Mouse (Mus musculus): Measurements from ENCODE around the gene Dthd1. TPM values are rescaled to one million over a fixed set of nuclear protein-coding genes. Genes with fewer than 3 reads are reported as not detected.

Dthd1 gene
- polyA plus RNA-seq, 1 experiment, result not detected

DNA sequence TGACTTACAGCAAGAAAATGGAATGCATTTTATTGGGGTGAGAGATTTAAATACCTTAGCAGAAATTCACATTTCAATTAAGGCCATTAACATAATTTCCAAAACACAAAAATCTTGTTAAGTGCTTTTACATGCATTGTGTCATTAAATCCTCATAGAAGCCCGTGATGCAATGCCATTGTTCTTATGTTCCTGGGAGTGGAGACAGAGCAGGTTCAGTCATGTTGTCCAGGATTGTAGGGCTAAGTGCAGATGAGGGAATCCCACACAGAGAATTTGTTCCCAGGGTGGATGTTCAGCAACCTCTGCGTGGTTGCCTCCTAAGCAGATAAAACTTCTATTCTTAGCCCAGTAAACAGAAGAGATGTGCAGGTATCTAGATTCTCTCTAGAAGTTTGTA lies 37.7 kb downstream of the Dthd1 start:
- Histone ChIP-seq H3K4me3 (ENCODE audit: insufficient read depth, low read depth, low read length) (no peak overlapping the region), H3K4me1 (ENCODE audit: control insufficient read depth, insufficient read depth, low read length) (no peaks in the 10 kb centered on the region), H3K27ac (ENCODE audit: insufficient read depth, low read depth, low read length) (no peak overlapping the region)
- WGBS, result 79% methylated on average over 2 of the region's 2 CpGs
- TF ChIP-seq POLR2A (IDR thresholded peaks at IDR 0.05; ENCODE audit: insufficient read depth, low read depth, low read length) (no peak), CTCF (IDR thresholded peaks at IDR 0.05; ENCODE audit: insufficient read depth, low read depth, low read length) (no peak)

DNA sequence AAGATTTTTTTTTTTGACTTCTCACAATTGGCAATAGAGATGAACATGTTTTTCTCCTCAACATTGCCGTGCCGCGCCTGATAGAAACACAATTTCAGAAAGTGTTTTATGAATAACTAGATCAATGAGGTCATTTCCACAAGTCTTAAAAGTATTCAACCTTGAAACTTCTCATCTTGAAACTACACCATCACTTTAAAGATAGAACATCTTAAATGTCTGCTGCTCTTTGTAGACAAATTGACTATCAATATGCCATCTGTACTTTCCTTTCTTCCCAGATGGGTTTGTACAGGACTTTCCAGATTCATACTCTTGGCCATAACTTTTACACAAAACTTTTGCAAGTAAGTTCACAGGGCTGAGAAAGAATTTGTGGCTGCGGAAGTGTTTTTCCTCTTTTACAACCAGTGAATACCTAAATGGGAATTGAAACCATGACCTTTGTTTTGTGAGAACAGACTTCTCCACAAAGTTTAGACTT lies 40.8 kb downstream of the Dthd1 start:
- TF ChIP-seq POLR2A (IDR thresholded peaks at IDR 0.05; ENCODE audit: insufficient read depth, low read depth, low read length) (no peak), CTCF (IDR thresholded peaks at IDR 0.05; ENCODE audit: insufficient read depth, low read depth, low read length) (no peak)
- Histone ChIP-seq H3K4me1 (ENCODE audit: control insufficient read depth, insufficient read depth, low read length) (no peaks in the 10 kb centered on the region), H3K4me3 (ENCODE audit: insufficient read depth, low read depth, low read length) (no peak overlapping the region), H3K27ac (ENCODE audit: insufficient read depth, low read depth, low read length) (no peak overlapping the region)
- WGBS, result 85% methylated on average over 4 of the region's 4 CpGs

DNA sequence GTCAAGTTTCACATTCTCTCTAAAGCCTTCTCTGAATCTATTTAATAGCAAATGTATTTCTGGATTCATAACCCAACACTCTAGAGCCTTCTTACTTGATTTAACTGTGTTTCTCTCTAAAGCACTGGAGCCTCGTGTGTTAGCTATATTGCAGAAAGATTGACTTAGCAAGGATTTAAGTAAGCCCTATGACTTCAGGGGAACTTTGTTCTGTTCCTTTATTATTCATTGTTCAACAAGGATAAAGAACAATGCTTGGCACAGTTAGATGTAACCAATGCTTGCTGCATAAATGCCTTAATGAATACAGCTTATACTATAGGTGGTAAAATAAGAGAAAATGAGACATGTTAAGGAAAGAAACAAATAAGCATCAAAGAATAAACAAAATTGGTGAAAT lies 43.9 kb downstream of the Dthd1 start:
- Histone ChIP-seq H3K4me3 (ENCODE audit: insufficient read depth, low read depth, low read length) (no peak overlapping the region), H3K27ac (ENCODE audit: insufficient read depth, low read depth, low read length) (no peak overlapping the region), H3K4me1 (ENCODE audit: control insufficient read depth, insufficient read depth, low read length) (no peaks in the 10 kb centered on the region)
- no peak for TF ChIP-seq CTCF (IDR thresholded peaks at IDR 0.05; ENCODE audit: insufficient read depth, low read depth, low read length)
- no peak for TF ChIP-seq POLR2A (IDR thresholded peaks at IDR 0.05; ENCODE audit: insufficient read depth, low read depth, low read length)
- 88% methylated on average over 1 of the region's 1 CpGs for WGBS

DNA sequence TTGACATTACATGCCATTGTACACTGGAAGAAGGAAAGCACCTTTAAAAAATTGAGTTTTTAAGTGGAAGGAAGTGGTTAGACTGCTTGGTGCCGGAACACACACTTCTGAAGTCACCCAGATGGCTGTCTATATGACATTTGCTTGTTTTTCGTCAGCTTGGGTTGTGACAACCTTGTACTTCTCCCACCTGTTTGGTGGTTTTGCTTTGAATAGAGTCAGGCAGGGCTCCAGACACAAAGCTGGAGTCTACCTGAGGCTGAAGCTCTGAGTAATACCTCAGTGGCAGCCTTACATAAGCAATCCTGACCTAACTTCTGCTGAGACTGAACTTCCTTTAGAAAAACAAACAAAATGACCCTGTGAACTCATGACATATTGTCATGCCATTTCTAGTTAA lies 44.7 kb downstream of the Dthd1 start:
- no peak overlapping the region for H3K4me3 ChIP-seq (ENCODE audit: insufficient read depth, low read depth, low read length)
- 88% methylated on average over 2 of the region's 2 CpGs for WGBS
- TF ChIP-seq POLR2A (IDR thresholded peaks at IDR 0.05; ENCODE audit: insufficient read depth, low read depth, low read length) (no peak), CTCF (IDR thresholded peaks at IDR 0.05; ENCODE audit: insufficient read depth, low read depth, low read length) (no peak)
- H3K27ac ChIP-seq (ENCODE audit: insufficient read depth, low read depth, low read length), result no peak overlapping the region
- H3K4me1 ChIP-seq (ENCODE audit: control insufficient read depth, insufficient read depth, low read length), result no peaks in the 10 kb centered on the region

DNA sequence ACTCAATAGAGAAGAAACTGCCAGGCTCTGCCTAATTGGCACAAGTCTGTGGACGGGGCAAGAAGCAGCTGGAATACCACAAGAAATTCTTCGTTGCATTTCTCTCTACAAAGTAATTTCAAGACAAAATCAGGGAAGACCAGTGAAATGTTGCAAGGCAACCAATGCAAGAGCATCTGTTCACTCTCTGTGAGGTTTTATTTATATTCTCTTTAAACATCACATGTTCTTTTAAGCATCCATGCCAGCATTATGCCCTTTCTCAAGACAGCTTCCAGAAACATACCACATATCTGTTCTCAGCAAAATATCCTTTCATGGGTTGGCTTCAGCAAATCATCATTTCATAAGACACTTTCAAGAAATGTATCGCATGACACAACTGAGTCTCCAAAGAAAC lies 50.7 kb downstream of the Dthd1 start:
- Histone ChIP-seq H3K4me3 (ENCODE audit: insufficient read depth, low read depth, low read length) (no peak overlapping the region), H3K4me1 (ENCODE audit: control insufficient read depth, insufficient read depth, low read length) (no peaks in the 10 kb centered on the region), H3K27ac (ENCODE audit: insufficient read depth, low read depth, low read length) (no peak overlapping the region)
- 81% methylated on average over 3 of the region's 3 CpGs for WGBS
- TF ChIP-seq POLR2A (IDR thresholded peaks at IDR 0.05; ENCODE audit: insufficient read depth, low read depth, low read length) (no peak), CTCF (IDR thresholded peaks at IDR 0.05; ENCODE audit: insufficient read depth, low read depth, low read length) (no peak)

DNA sequence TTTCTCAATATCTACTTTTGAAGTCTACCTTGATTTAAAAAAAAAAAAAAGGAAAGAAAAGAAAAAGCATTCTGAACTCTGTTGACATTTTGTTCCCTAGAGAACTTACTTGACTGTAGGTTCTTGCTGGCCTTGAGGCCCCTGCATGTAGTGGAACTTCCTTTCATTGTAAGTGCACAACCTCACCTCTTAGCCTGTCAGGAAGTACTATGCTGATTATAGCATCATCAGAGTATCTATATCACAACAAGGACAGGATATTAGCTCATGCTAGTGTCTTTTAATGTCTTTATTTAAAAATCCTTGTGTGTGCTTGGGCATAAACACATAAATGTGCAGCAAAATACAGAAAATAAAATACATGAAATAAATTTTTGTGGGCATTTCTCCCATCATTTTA lies 53.4 kb downstream of the Dthd1 start:
- TF ChIP-seq POLR2A (IDR thresholded peaks at IDR 0.05; ENCODE audit: insufficient read depth, low read depth, low read length) (no peak), CTCF (IDR thresholded peaks at IDR 0.05; ENCODE audit: insufficient read depth, low read depth, low read length) (no peak)
- no peak overlapping the region for H3K27ac ChIP-seq (ENCODE audit: insufficient read depth, low read depth, low read length)
- H3K4me3 ChIP-seq (ENCODE audit: insufficient read depth, low read depth, low read length), result no peak overlapping the region
- H3K4me1 ChIP-seq (ENCODE audit: control insufficient read depth, insufficient read depth, low read length), result no peaks in the 10 kb centered on the region

DNA sequence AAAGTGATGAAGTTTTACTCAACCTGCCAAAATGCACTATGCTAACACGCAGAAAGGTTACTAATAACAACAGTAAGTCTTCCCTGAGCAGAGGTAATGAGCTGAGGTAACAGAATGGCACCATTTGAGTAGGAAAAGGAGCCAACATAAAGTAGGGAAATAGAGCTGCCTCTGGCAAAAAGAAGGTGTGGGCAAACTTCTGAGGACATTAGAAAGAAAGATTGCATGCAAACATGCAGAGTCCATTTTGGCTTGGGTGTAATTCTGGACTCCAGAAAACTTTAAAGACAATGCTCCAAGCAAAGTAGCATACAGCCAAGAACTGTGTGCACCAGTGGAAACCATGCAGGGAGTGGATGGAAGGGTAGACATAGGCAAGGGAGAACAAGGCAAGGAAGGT lies 65.9 kb downstream of the Dthd1 start:
- WGBS, result 65% methylated on average over 1 of the region's 1 CpGs
- no peak overlapping the region for H3K4me3 ChIP-seq (ENCODE audit: insufficient read depth, low read depth, low read length)
- TF ChIP-seq POLR2A (IDR thresholded peaks at IDR 0.05; ENCODE audit: insufficient read depth, low read depth, low read length) (no peak), CTCF (IDR thresholded peaks at IDR 0.05; ENCODE audit: insufficient read depth, low read depth, low read length) (no peak)
- H3K4me1 ChIP-seq (ENCODE audit: control insufficient read depth, insufficient read depth, low read length), result 0 out of 2 replicates have a peak, but pooled peaks cover 2% of the 10 kb centered on the region
- H3K27ac ChIP-seq (ENCODE audit: insufficient read depth, low read depth, low read length), result no peak overlapping the region

DNA sequence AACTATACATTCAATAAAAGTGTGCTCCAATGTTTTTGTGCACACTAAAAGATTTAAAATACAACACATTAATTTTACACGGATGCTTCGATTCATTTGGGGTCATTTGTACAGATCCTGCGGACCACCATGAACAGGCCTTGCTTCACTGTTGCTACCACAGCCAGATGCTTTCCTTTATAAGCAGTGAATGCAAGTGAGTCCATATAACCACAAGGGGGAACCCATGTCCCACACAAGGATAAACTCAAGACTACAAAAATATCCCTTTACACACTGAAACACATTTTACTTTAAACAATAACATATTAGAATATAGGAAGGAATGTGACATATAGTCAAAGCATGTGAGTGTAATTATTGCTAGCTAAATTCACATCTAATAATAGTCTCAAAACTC lies 81.7 kb downstream of the Dthd1 start:
- no peaks in the 10 kb centered on the region for H3K4me1 ChIP-seq (ENCODE audit: control insufficient read depth, insufficient read depth, low read length)
- 62% methylated on average over 3 of the region's 3 CpGs for WGBS
- H3K27ac ChIP-seq (ENCODE audit: insufficient read depth, low read depth, low read length), result no peak overlapping the region
- TF ChIP-seq POLR2A (IDR thresholded peaks at IDR 0.05; ENCODE audit: insufficient read depth, low read depth, low read length), result no peak
- no peak for TF ChIP-seq CTCF (IDR thresholded peaks at IDR 0.05; ENCODE audit: insufficient read depth, low read depth, low read length)
- H3K4me3 ChIP-seq (ENCODE audit: insufficient read depth, low read depth, low read length), result no peak overlapping the region

DNA sequence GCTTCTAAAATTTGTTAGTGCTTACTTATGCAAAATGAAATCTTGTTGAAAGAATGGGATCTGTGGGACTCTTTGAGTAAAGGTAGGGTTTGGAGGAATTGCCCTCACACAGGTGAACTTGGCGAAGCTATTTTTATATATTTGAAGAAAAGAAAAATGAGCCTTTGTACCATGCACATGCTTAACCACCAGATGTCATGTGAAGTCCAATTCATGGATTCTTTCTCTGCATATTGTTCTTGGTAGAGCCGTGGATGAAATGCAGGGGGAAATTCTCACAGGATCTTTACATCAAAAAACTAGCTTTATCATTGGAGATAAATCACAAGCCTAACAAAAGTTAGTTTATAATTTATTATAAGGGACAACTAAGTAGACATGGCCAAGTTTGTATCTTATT lies 93.3 kb downstream of the Dthd1 start:
- 85% methylated on average over 2 of the region's 2 CpGs for WGBS
- H3K27ac ChIP-seq (ENCODE audit: insufficient read depth, low read depth, low read length), result no peak overlapping the region
- TF ChIP-seq POLR2A (IDR thresholded peaks at IDR 0.05; ENCODE audit: insufficient read depth, low read depth, low read length) (no peak), CTCF (IDR thresholded peaks at IDR 0.05; ENCODE audit: insufficient read depth, low read depth, low read length) (no peak)
- no peak overlapping the region for H3K4me3 ChIP-seq (ENCODE audit: insufficient read depth, low read depth, low read length)
- H3K4me1 ChIP-seq (ENCODE audit: control insufficient read depth, insufficient read depth, low read length), result no peaks in the 10 kb centered on the region

DNA sequence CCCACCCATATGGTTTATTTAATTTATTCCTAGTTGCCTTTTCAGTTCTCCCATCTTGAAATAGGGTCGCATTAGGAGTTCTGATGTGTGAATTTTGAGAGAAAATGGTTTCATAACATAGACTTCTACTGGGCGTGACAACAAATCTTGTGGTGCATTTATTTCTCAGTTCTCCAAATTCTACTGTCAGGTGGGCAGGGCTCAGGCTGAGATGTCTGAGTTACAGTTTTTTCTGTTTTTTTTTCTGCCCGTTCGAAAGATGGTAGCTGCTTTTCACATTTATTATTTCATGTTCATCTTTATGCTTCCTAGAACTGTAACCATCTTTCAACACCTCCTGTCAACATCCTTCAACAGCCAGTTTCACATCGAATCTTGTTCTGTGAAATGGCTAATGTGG lies 95.5 kb downstream of the Dthd1 start:
- H3K27ac ChIP-seq (ENCODE audit: insufficient read depth, low read depth, low read length), result no peak overlapping the region
- H3K4me1 ChIP-seq (ENCODE audit: control insufficient read depth, insufficient read depth, low read length), result no peaks in the 10 kb centered on the region
- WGBS, result 90% methylated on average over 5 of the region's 5 CpGs
- no peak overlapping the region for H3K4me3 ChIP-seq (ENCODE audit: insufficient read depth, low read depth, low read length)
- TF ChIP-seq POLR2A (IDR thresholded peaks at IDR 0.05; ENCODE audit: insufficient read depth, low read depth, low read length), result no peak
- no peak for TF ChIP-seq CTCF (IDR thresholded peaks at IDR 0.05; ENCODE audit: insufficient read depth, low read depth, low read length)

All from olfactory bulb, adult 2 months (tissue).